Mouse (Mus musculus) lung, postnatal 14 days (tissue): Measurements from ENCODE around the gene Chchd3.

Experiments
- DNase-seq: peaks from one replicate; pipeline ENCODE4 v3.0.0; 2021

Chchd3 gene

GRCm38 (mm10) chr6:32795653-32796500 is 264.2 kb downstream of the Chchd3 start:
- DNase-seq, result no peak

GRCm38 (mm10) chr6:32793575-32793974 is 266.5 kb downstream of the Chchd3 start:
- DNase-seq, result no peak

GRCm38 (mm10) chr6:32793163-32793562 is 266.9 kb downstream of the Chchd3 start:
- no peak for DNase-seq

- no peak for DNase-seq
Measured at GRCm38 (mm10) chr6:32790487-32790886, 269.6 kb downstream of the Chchd3 start.

GRCm38 (mm10) chr6:32787399-32787798 is 272.7 kb downstream of the Chchd3 start:
- no peak for DNase-seq

- no peak for DNase-seq
Measured at GRCm38 (mm10) chr6:32786196-32786595, 273.9 kb downstream of the Chchd3 start.

- DNase-seq, result no peak
Measured at GRCm38 (mm10) chr6:32783102-32783501, 277.0 kb downstream of the Chchd3 start.

GRCm38 (mm10) chr6:32780602-32781001 is 279.5 kb downstream of the Chchd3 start:
- DNase-seq, result no peak

GRCm38 (mm10) chr6:32776384-32776783 is 283.7 kb downstream of the Chchd3 start:
- no peak for DNase-seq

GRCm38 (mm10) chr6:32754524-32754923 is 305.5 kb downstream of the Chchd3 start:
- DNase-seq, result no peak

- no peak for DNase-seq
Measured at GRCm38 (mm10) chr6:32749821-32750220, 310.2 kb downstream of the Chchd3 start.

GRCm38 (mm10) chr6:32748777-32749176 is 311.3 kb downstream of the Chchd3 start:
- DNase-seq, result no peak

- no peak for DNase-seq
Measured at GRCm38 (mm10) chr6:32747333-32747732, 312.7 kb downstream of the Chchd3 start.
